Mouse (Mus musculus) cerebellum, adult 2 months (tissue): ENCODE measurements at regions not wholly inside any gene's neighbourhood (a gene's known extent, or its start where the extent isn't known, plus 50 kb on each side); places are given as distances from the start of the nearest gene placed in this dataset.
"Not testable (repeated sequence)": the region's sequence is repeated elsewhere in the genome, so short reads cannot be mapped to it uniquely, and the experiment has no call there.

Source experiments
- CTCF ChIP-seq: fragments of 200-500 bp; IDR thresholded peaks from 2 replicates; pipeline ENCODE4 v1.5.1; 2011; ENCODE audit warnings: low read depth, mild to moderate bottlenecking, control low read depth, low read length, moderate library complexity, borderline replicate concordance; ENCODE audit not compliant: insufficient read depth
- POLR2A ChIP-seq: fragments of 200-500 bp; IDR thresholded peaks from 2 replicates; pipeline ENCODE4 v1.6.1; 2011; ENCODE audit warnings: low read length, control low read depth, borderline replicate concordance; ENCODE audit not compliant: insufficient read depth

DNA sequence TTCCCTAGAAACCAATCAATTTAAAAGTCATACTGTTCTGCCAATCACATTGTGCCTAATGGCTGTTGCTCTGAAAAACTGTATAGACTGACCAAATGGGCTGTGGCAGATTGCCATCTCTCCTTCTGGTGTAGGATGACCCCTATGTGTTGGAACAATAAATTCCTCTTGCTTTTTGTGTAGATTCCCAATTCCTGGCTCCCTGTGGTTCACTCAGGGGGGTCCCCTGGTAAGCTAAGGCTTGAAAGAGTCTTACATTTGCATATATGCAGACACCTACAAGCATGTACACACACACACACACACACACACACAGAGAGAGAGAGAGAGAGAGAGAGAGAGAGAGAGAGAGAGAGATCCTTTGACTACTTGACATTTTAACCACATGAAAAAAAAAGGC is 362.8 kb upstream of the Agtr1b start:
- TF ChIP-seq POLR2A, CTCF: not testable (repeated sequence)
